Mouse (Mus musculus): ENCODE data around the gene Arhgef2. TPM values are rescaled to one million over a fixed set of nuclear protein-coding genes. Genes with fewer than 3 reads are reported as not detected.
"Not testable (repeated sequence)": the region's sequence is repeated elsewhere in the genome, so short reads cannot be mapped to it uniquely, and the experiment has no call there.

Gene Arhgef2
- 138 and 145 TPM in 2 replicates for polyA plus RNA-seq (2015; fragmentation: Nextera tagmentation; extraction: Ambion mirVana)

DNA sequence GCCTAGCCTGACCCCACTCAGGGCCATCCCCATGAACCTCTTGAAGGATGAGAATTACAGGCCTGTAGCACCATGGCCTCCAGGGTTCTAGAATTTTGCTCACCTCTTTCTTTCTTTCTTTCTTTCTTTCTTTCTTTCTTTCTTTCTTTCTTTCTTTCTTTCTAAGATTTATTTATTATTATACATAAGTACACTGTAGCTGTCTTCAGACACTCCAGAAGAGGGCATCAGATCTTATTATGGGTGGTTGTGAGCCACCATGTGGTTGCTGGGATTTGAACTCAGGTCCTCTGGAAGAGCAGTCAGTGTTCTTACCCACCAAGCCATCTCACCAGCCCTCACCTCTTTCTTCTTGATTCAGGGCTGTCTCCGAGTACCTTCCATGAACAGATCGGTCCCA is at the start of gene Arhgef2:
TSS of gene Arhgef2 (plus strand) at position 301 of the 400 bp plus-strand sequence.
- not testable (repeated sequence) for H3K9me3 ChIP-seq; H3K4me3 ChIP-seq; H3K9ac ChIP-seq; H3K27ac ChIP-seq; ATAC-seq (replicated peaks); H3K27me3 ChIP-seq (replicated peaks); H3K36me3 ChIP-seq (replicated peaks)
- Histone ChIP-seq H3K4me1 (peaks cover 14% of the 10 kb centered on the region; the same call in 1 of the 2 replicates), H3K4me2 (peak within 1 kb of the TSS; percentile 55; the same call in 1 of the 2 replicates)
- WGBS, result 88% methylated on average over 2 of the region's 2 CpGs

DNA sequence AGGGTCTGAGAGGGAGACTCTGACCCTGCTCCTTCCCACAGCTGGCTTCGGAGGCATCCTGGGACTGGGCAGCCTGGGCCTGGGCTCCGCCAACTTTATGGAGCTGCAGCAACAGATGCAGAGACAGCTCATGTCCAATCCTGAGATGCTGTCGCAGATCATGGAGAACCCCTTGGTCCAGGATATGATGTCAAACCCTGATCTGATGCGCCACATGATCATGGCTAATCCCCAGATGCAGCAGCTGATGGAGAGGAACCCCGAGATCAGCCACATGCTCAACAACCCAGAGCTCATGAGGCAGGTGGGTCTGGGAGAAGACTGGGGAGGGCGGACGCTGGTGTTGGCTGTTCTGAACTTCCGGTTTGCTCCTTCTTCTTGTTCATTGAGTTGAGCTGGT is 49.1 kb upstream of the Arhgef2 start:
- 94% methylated on average over 8 of the region's 8 CpGs for WGBS
- Histone ChIP-seq H3K4me2 (no peak overlapping the region), H3K4me1 (peaks cover 25% of the 10 kb centered on the region), H3K4me3 (no peak overlapping the region), H3K9me3 (no peaks in the 10 kb centered on the region), H3K27ac (no peak overlapping the region), H3K9ac (no peak overlapping the region), H3K36me3 (replicated peaks) (peaks cover 41% of the 10 kb centered on the region), H3K27me3 (replicated peaks) (no peaks in the 10 kb centered on the region)
- no peak for ATAC-seq (replicated peaks)

DNA sequence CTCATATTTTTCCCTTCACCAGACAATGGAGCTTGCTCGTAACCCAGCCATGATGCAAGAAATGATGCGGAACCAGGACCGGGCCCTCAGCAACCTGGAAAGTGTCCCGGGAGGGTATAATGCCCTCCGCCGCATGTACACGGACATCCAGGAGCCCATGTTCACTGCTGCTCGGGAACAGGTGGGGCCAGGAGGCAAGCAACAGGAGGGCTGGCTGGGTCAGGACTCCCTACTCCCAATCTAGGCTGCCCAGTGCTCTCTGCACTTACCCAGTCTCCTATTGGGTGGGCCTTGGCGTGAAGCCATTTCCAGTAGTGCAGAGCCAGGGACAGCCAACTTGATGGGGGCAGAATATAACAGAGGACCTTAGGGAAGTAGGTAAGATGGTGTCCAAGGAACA is 46.2 kb upstream of the Arhgef2 start:
- 89% methylated on average over 9 of the region's 9 CpGs for WGBS

GRCm38 (mm10) chr3:88561989-88562388 is 43.8 kb upstream of the Arhgef2 start:
- no peak overlapping the region for H3K4me2 ChIP-seq
- no peak overlapping the region for H3K9ac ChIP-seq
- WGBS, result 58% methylated on average over 4 of the region's 4 CpGs
- no peaks in the 10 kb centered on the region for H3K4me1 ChIP-seq
- 0 out of 2 replicates have a peak, but pooled peaks have one; percentile 10 for ATAC-seq (replicated peaks)
- no peak overlapping the region for H3K27ac ChIP-seq
- H3K36me3 ChIP-seq (replicated peaks), result peaks cover 63% of the 10 kb centered on the region
- H3K27me3 ChIP-seq (replicated peaks), result no peaks in the 10 kb centered on the region
- H3K4me3 ChIP-seq, result no peak overlapping the region
- H3K9me3 ChIP-seq, result no peaks in the 10 kb centered on the region

More for the DNA sequence above, 46.2 kb upstream of the Arhgef2 start:
- H3K4me2 ChIP-seq, result no peak overlapping the region
- H3K36me3 ChIP-seq (replicated peaks), result peaks cover 55% of the 10 kb centered on the region
- no peaks in the 10 kb centered on the region for H3K27me3 ChIP-seq (replicated peaks)
- no peaks in the 10 kb centered on the region for H3K9me3 ChIP-seq
- peaks cover 13% of the 10 kb centered on the region for H3K4me1 ChIP-seq
- ATAC-seq (replicated peaks), result no peak
- H3K27ac ChIP-seq, result no peak overlapping the region
- H3K4me3 ChIP-seq, result no peak overlapping the region
- H3K9ac ChIP-seq, result no peak overlapping the region

- 0 out of 2 replicates have a peak, but pooled peaks have one; percentile 27 for ATAC-seq (replicated peaks)
- no peak overlapping the region for H3K9ac ChIP-seq
- WGBS, result 46% methylated on average over 4 of the region's 4 CpGs
- H3K27ac ChIP-seq, result no peak overlapping the region
- no peak overlapping the region for H3K4me2 ChIP-seq
- H3K27me3 ChIP-seq (replicated peaks), result no peaks in the 10 kb centered on the region
- H3K4me1 ChIP-seq, result no peaks in the 10 kb centered on the region
- H3K4me3 ChIP-seq, result no peak overlapping the region
- H3K36me3 ChIP-seq (replicated peaks), result peaks cover 68% of the 10 kb centered on the region
- no peaks in the 10 kb centered on the region for H3K9me3 ChIP-seq
Measured at GRCm38 (mm10) chr3:88563442-88563841, 42.3 kb upstream of the Arhgef2 start.

- H3K4me1 ChIP-seq, result no peaks in the 10 kb centered on the region
- WGBS, result 88% methylated on average over 7 of the region's 7 CpGs
- no peak overlapping the region for H3K27ac ChIP-seq
- H3K9ac ChIP-seq, result no peak overlapping the region
- H3K36me3 ChIP-seq (replicated peaks), result peaks cover 71% of the 10 kb centered on the region
- no peaks in the 10 kb centered on the region for H3K9me3 ChIP-seq
- no peaks in the 10 kb centered on the region for H3K27me3 ChIP-seq (replicated peaks)
- no peak overlapping the region for H3K4me2 ChIP-seq
- ATAC-seq (replicated peaks), result no peak
- H3K4me3 ChIP-seq, result no peak overlapping the region
Measured at GRCm38 (mm10) chr3:88563966-88564365, 41.8 kb upstream of the Arhgef2 start.

- H3K4me1 ChIP-seq, result no peaks in the 10 kb centered on the region
- H3K9me3 ChIP-seq, result no peaks in the 10 kb centered on the region
- H3K4me2 ChIP-seq, result no peak overlapping the region
- no peak for ATAC-seq (replicated peaks)
- no peak overlapping the region for H3K27ac ChIP-seq
- H3K9ac ChIP-seq, result no peak overlapping the region
- no peaks in the 10 kb centered on the region for H3K27me3 ChIP-seq (replicated peaks)
- no peak overlapping the region for H3K4me3 ChIP-seq
- 96% methylated on average over 3 of the region's 3 CpGs for WGBS
- H3K36me3 ChIP-seq (replicated peaks), result peaks cover 65% of the 10 kb centered on the region
Measured at GRCm38 (mm10) chr3:88566116-88566515, 39.6 kb upstream of the Arhgef2 start.

- ATAC-seq (replicated peaks), result no peak
- WGBS, result 87% methylated on average over 4 of the region's 4 CpGs
- no peak overlapping the region for H3K9ac ChIP-seq
Measured at GRCm38 (mm10) chr3:88566536-88567061, 39.2 kb upstream of the Arhgef2 start.

DNA sequence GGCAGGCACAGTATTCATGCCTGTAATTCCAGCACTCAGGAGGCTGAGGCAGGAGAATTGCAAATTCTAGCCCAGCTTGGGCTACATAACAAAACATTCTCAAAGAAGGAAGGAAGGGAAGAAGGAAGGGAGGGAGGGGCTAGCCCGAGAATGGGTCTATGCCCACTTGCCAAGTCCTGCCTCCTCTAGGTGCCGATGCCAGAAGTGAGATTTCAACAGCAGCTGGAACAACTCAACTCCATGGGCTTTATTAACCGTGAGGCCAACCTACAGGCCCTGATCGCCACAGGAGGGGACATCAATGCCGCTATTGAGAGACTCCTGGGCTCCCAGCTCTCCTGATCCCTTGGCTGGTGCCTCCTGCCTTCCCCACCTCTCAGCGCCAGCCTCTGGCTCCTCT is 37.9 kb upstream of the Arhgef2 start:
- H3K9me3 ChIP-seq, result no peaks in the 10 kb centered on the region
- no peak for ATAC-seq (replicated peaks)
- H3K27me3 ChIP-seq (replicated peaks), result no peaks in the 10 kb centered on the region
- WGBS, result 99% methylated on average over 6 of the region's 6 CpGs
- H3K4me3 ChIP-seq, result no peak overlapping the region
- no peak overlapping the region for H3K9ac ChIP-seq
- H3K4me2 ChIP-seq, result no peak overlapping the region
- no peak overlapping the region for H3K27ac ChIP-seq
- H3K36me3 ChIP-seq (replicated peaks), result peaks cover 57% of the 10 kb centered on the region
- H3K4me1 ChIP-seq, result no peaks in the 10 kb centered on the region

More at GRCm38 (mm10) chr3:88566536-88567061, 39.2 kb upstream of the Arhgef2 start:
- no peak overlapping the region for H3K4me2 ChIP-seq
- H3K27me3 ChIP-seq (replicated peaks), result no peaks in the 10 kb centered on the region
- H3K27ac ChIP-seq, result no peak overlapping the region
- H3K4me1 ChIP-seq, result no peaks in the 10 kb centered on the region
- no peak overlapping the region for H3K4me3 ChIP-seq
- peaks cover 62% of the 10 kb centered on the region for H3K36me3 ChIP-seq (replicated peaks)
- no peaks in the 10 kb centered on the region for H3K9me3 ChIP-seq

- H3K36me3 ChIP-seq (replicated peaks), result peaks cover 52% of the 10 kb centered on the region
- H3K4me2 ChIP-seq, result no peak overlapping the region
- no peak overlapping the region for H3K9ac ChIP-seq
- H3K4me3 ChIP-seq, result no peak overlapping the region
- no peaks in the 10 kb centered on the region for H3K27me3 ChIP-seq (replicated peaks)
- 100% methylated on average over 2 of the region's 2 CpGs for WGBS
- H3K27ac ChIP-seq, result no peak overlapping the region
- no peak for ATAC-seq (replicated peaks)
- no peaks in the 10 kb centered on the region for H3K4me1 ChIP-seq
- H3K9me3 ChIP-seq, result no peaks in the 10 kb centered on the region
Measured at GRCm38 (mm10) chr3:88568615-88569014, 37.2 kb upstream of the Arhgef2 start.

DNA sequence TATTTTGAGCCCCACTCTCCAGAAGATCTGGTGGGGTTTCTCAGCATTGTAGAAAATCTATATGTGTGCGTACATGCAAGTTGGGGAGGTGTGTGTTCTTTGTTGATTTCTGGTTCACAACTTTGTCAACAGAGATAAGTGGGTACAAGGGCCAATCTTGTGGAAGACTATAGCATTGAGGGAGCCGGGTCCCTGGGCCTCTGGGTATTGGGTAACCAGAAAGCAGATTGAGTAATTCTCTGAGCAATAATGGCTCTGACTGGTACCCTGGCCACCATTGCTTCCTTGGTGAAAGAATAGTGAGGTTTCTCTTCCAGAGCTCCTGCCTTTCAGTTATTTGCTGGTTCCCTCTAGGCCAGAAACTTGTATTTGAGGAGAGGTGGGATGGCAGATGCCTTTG is 36.7 kb upstream of the Arhgef2 start:
- H3K9me3 ChIP-seq, result no peaks in the 10 kb centered on the region
- no peak for ATAC-seq (replicated peaks)
- H3K4me1 ChIP-seq, result no peaks in the 10 kb centered on the region
- peaks cover 52% of the 10 kb centered on the region for H3K36me3 ChIP-seq (replicated peaks)
- no peak overlapping the region for H3K9ac ChIP-seq
- H3K4me2 ChIP-seq, result no peak overlapping the region
- H3K27me3 ChIP-seq (replicated peaks), result no peaks in the 10 kb centered on the region
- no peak overlapping the region for H3K27ac ChIP-seq
- no peak overlapping the region for H3K4me3 ChIP-seq
- 96% methylated on average over 2 of the region's 2 CpGs for WGBS

DNA sequence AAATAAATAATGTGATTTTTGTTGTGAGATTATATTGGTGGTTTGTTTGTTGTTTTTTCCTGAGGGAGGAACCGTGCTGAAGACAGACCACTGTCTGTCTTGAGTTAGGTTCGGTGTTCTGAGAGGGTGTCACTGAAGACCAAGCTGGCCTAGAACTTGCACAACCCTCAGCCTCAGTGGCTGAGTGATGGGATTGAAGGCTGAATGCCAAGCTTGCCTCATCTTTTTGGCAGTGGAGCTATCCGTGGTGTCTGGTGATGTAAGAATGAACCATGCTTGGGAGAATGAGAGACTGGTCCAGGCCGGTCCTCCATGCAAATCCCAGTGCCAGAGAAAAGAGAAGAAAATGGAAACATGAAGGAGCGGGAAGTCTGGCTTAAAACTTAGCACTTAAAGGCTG is 36.1 kb upstream of the Arhgef2 start:
- peaks cover 47% of the 10 kb centered on the region for H3K36me3 ChIP-seq (replicated peaks)
- ATAC-seq (replicated peaks), result no peak
- H3K9me3 ChIP-seq, result no peaks in the 10 kb centered on the region
- H3K4me3 ChIP-seq, result no peak overlapping the region
- 97% methylated on average over 5 of the region's 5 CpGs for WGBS
- no peak overlapping the region for H3K4me2 ChIP-seq
- H3K27ac ChIP-seq, result no peak overlapping the region
- H3K27me3 ChIP-seq (replicated peaks), result no peaks in the 10 kb centered on the region
- H3K4me1 ChIP-seq, result no peaks in the 10 kb centered on the region
- H3K9ac ChIP-seq, result no peak overlapping the region

GRCm38 (mm10) chr3:88570341-88570740 is 35.4 kb upstream of the Arhgef2 start:
- no peak overlapping the region for H3K4me2 ChIP-seq
- no peak overlapping the region for H3K4me3 ChIP-seq
- no peak overlapping the region for H3K9ac ChIP-seq
- WGBS, result 95% methylated on average over 10 of the region's 10 CpGs
- H3K36me3 ChIP-seq (replicated peaks), result peaks cover 41% of the 10 kb centered on the region
- no peak for ATAC-seq (replicated peaks)
- H3K4me1 ChIP-seq, result no peaks in the 10 kb centered on the region
- no peaks in the 10 kb centered on the region for H3K9me3 ChIP-seq
- no peaks in the 10 kb centered on the region for H3K27me3 ChIP-seq (replicated peaks)
- no peak overlapping the region for H3K27ac ChIP-seq

Data from midbrain, embryonic 15.5 days (tissue).